Mouse (Mus musculus) CH12.LX (cell line): Measurements from ENCODE around the gene Smim14.

Experiments used
- CTCF ChIP-seq, 2 experiments: IDR thresholded peaks in 1 of 2; conservative IDR thresholded peaks in 1 of 2; 2 replicates each; pipeline ENCODE4 v1.5.1; 2011 to 2012; ENCODE audit warnings: low read depth in 2 of 2, low read length in 2 of 2, improper control_type of control experiment in 1 of 2, inconsistent platforms in 1 of 2, mild to moderate bottlenecking in 1 of 2, moderate library complexity in 1 of 2
- MXI1 ChIP-seq: IDR thresholded peaks from 2 replicates; pipeline ENCODE4 v1.6.1; 2011; ENCODE audit warnings: mild to moderate bottlenecking, low read depth, low read length, improper control_type of control experiment
- TCF12 ChIP-seq: IDR thresholded peaks from 2 replicates; pipeline ENCODE4 v1.6.1; 2014; ENCODE audit warnings: low read depth, mild to moderate bottlenecking, inconsistent platforms, low read length, improper control_type of control experiment

DNA sequence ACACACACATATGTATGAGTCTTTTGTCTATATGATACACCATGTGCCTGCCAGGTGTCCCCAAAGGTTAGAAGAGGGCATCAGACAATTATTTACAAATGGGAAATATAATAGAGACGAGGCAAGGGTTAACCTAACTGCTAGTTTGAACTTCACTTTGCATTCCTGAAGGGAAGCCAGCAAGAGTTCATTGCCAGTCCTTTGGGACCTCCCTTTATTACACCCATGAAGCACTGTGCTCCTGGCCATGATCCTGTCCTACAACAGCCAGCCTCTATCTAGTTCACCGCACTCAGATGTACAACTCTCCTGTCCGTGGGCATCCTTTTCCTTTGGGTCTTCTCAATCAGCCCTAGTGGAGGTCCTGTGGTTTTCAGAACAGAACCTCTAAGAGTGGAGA lies 23.5 kb downstream of the Smim14 start:
- TF ChIP-seq MXI1, result no peak
- TF ChIP-seq TCF12, result no peak
- no peak for TF ChIP-seq CTCF (conservative IDR thresholded peaks at IDR 0.05 in 1 of 2, IDR thresholded peaks at IDR 0.05 in 1 of 2; ENCODE audit: low read depth in 2 of 2, low read length in 2 of 2)
